Mouse (Mus musculus) G1E (cell line): Measurements from ENCODE around the gene Akap13.

Source experiments
- CTCF ChIP-seq: IDR thresholded peaks from 2 replicates; pipeline ENCODE4 v1.5.1; 2012; ENCODE audit warnings: low read depth, low read length, inconsistent platforms, mixed read lengths
- POLR2AphosphoS5 ChIP-seq: IDR thresholded peaks from 2 replicates; pipeline ENCODE4 v1.6.1; 2012; ENCODE audit warnings: low read depth, low read length, inconsistent platforms; ENCODE audit not compliant: insufficient replicate concordance
- TAL1 ChIP-seq: conservative IDR thresholded peaks from 2 replicates; pipeline ENCODE4 v1.6.1; 2012; ENCODE audit warnings: low read depth, low read length, inconsistent platforms, mixed read lengths

GRCm38 (mm10) chr7:75440241-75440640 is 15.1 kb upstream of the Akap13 start:
- TF ChIP-seq CTCF (no peak), TAL1 (no peak), POLR2AphosphoS5 (no peak)
